Mouse (Mus musculus) heart, embryonic 16.5 days (tissue): ENCODE data around the gene Gm3233. TPM values are rescaled to one million over a fixed set of nuclear protein-coding genes. Genes with fewer than 3 reads are reported as not detected.
"Not testable (repeated sequence)": the region's sequence is repeated elsewhere in the genome, so short reads cannot be mapped to it uniquely, and the experiment has no call there.

Source experiments
- ATAC-seq: fragments of 200-750 bp; cut with Nextera tagmentation; replicated peaks from 2 replicates; pipeline ENCODE4 v1.8.0; 2017; ENCODE audit warnings: moderate number of reproducible peaks; ENCODE audit not compliant: insufficient read depth, low FRiP score; ENCODE audit errors: extremely low read depth
- H3K27ac ChIP-seq: fragments of 300-500 bp; sonication (generic); 2 replicates; pipeline ENCODE4 v1.5.1; 2014; ENCODE audit warnings: mild to moderate bottlenecking, low read length, control low read depth, moderate library complexity
- H3K27me3 ChIP-seq: fragments of 300-500 bp; sonication (generic); 2 replicates; pipeline ENCODE4 v1.6.1; 2014; ENCODE audit warnings: low read length, mixed read lengths; ENCODE audit not compliant: control insufficient read depth, insufficient read depth
- H3K36me3 ChIP-seq: fragments of 300-500 bp; sonication (generic); 2 replicates; pipeline ENCODE4 v1.6.1; 2014; ENCODE audit not compliant: control insufficient read depth, insufficient read depth
- H3K4me1 ChIP-seq: fragments of 300-500 bp; sonication (generic); 2 replicates; pipeline ENCODE4 v1.6.1; 2014; ENCODE audit warnings: low read length, mixed read lengths; ENCODE audit not compliant: control insufficient read depth, insufficient read depth
- H3K4me2 ChIP-seq: fragments of 300-500 bp; sonication (generic); 2 replicates; pipeline ENCODE4 v1.6.1; 2014; ENCODE audit warnings: low read depth, mild to moderate bottlenecking, control low read depth, low read length
- H3K4me3 ChIP-seq: fragments of 300-500 bp; sonication (generic); 2 replicates; pipeline ENCODE4 v1.5.1; 2014; ENCODE audit warnings: mild to moderate bottlenecking, control low read depth, low read length
- H3K9ac ChIP-seq: fragments of 300-500 bp; sonication (generic); 2 replicates; pipeline ENCODE4 v1.6.1; 2014; ENCODE audit warnings: low read length, control low read depth
- H3K9me3 ChIP-seq: fragments of 300-500 bp; sonication (generic); replicated peaks from 2 replicates; pipeline ENCODE4 v1.6.1; 2016; ENCODE audit warnings: low read length; ENCODE audit not compliant: control insufficient read depth
- WGBS: fragments of 180-500 bp; shearing (Covaris S2); extraction: QIAGEN DNeasy Blood & Tissue Kit; methylation state at CpG from one replicate; pipeline ENCODE4 v1.1.7; 2014; 5-methylcytosine and 5-hydroxymethylcytosine counted together
- polyA plus RNA-seq: library from polyadenylated mRNA; unstranded; fragments of >200 nt; fragmentation: Nextera tagmentation; extraction: Ambion mirVana; gene quantifications from 2 replicates; pipeline ENCODE4 v1.2.1, GENCODE M21; 2015

The Gm3233 gene
- polyA plus RNA-seq, 1 experiment from 2014 or later, result not detected

GRCm38 (mm10) chr10:77713734-77714133, 45.7 kb downstream of the Gm3233 start:
- Histone ChIP-seq H3K4me3 (no peak overlapping the region), H3K4me2 (no peak overlapping the region), H3K27ac (no peak overlapping the region), H3K9ac (no peak overlapping the region), H3K27me3 (no peaks in the 10 kb centered on the region), H3K36me3 (no peaks in the 10 kb centered on the region), H3K4me1 (no peaks in the 10 kb centered on the region), H3K9me3 (peaks cover 8% of the 10 kb centered on the region; the same call in 1 of the 2 replicates)
- 51% methylated on average over 4 of the region's 4 CpGs for WGBS
- ATAC-seq, result no peak

DNA sequence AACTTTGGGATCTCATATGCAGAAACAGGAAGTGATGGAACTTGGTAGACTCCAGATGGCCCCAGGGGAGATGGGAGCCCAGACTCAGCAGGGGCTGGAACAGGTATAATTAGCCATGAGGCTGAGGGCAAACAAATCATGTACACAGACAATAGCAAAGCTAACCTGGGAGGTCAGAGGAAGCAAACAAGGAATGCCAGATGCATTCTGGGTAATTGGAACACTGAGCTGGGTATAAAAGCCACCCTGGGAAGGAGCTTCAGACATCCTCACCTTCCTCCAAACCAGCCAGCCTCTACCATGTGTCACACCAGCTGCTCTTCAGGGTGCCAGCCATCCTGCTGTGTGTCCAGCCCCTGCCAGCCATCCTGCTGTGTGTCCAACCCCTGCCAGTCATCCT, 48.3 kb downstream of the Gm3233 start, which contains the start of gene Gm10024:
TSS of gene Gm10024 (plus strand) at position 301 of the 400 bp plus-strand sequence.
- not testable (repeated sequence) for H3K4me2 ChIP-seq, H3K27me3 ChIP-seq, H3K4me1 ChIP-seq, H3K9ac ChIP-seq, ATAC-seq, H3K27ac ChIP-seq, H3K36me3 ChIP-seq, H3K4me3 ChIP-seq
- H3K9me3 ChIP-seq, result peaks cover 12% of the 10 kb centered on the region

DNA sequence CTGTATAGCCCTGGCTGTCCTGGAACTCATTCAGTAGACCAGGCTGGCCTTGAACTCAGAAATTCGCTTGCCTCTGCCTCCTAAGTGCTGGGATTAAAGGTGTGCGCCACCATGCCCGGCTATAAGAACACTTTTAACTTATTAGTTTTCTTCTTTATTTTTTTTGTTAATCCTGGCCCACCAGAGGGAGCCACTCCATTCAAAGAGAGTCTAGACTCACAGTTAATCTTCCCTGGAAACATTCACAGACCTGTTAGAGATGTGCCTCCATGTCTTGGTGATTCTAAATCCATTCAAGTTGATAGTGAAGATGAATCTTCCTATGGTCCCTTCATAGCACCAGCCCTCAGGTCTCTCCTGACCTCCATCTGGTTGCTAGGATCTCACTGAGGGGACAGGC, 49.7 kb downstream of the Gm3233 start:
- H3K27me3 ChIP-seq, result no peaks in the 10 kb centered on the region
- no peak overlapping the region for H3K27ac ChIP-seq
- H3K4me2 ChIP-seq, result no peak overlapping the region
- H3K36me3 ChIP-seq, result no peaks in the 10 kb centered on the region
- WGBS, result 77% methylated on average over 3 of the region's 3 CpGs
- ATAC-seq, result no peak
- H3K4me1 ChIP-seq, result no peaks in the 10 kb centered on the region
- H3K4me3 ChIP-seq, result no peak overlapping the region
- H3K9ac ChIP-seq, result no peak overlapping the region
- peaks cover 14% of the 10 kb centered on the region for H3K9me3 ChIP-seq

Other genes starting within 250 kb of the Gm3233 start
- gene Fam207a, start 243.9 kb downstream of the Gm3233 start, polyA plus RNA-seq, result 23.2 and 24.5 TPM in 2 replicates
- gene Itgb2, start 229.4 kb downstream of the Gm3233 start, polyA plus RNA-seq, result 4.7 and 8.7 TPM in 2 replicates
- 127 and 132 TPM in 2 replicates for gene Pttg1ip, start 178.0 kb downstream of the Gm3233 start, polyA plus RNA-seq
- gene Sumo3, start 153.6 kb downstream of the Gm3233 start, polyA plus RNA-seq, result 157 and 170 TPM in 2 replicates
- gene Gm49325, start 153.5 kb downstream of the Gm3233 start, polyA plus RNA-seq, result 4.6 TPM in 1 of 2 replicates, not detected in the other
- gene Ube2g2, start 137.4 kb downstream of the Gm3233 start, polyA plus RNA-seq, result 85.4 and 91.0 TPM in 2 replicates
- gene Tspear, start 73.1 kb downstream of the Gm3233 start, polyA plus RNA-seq, result 0.10 and 0.28 TPM in 2 replicates
- not detected in 2 replicates for gene Gm19402, start 68.9 kb downstream of the Gm3233 start, polyA plus RNA-seq
- gene Gm9508, start 62.4 kb downstream of the Gm3233 start, polyA plus RNA-seq, result not detected in 2 replicates
- gene Gm10272, start 53.1 kb downstream of the Gm3233 start, polyA plus RNA-seq, result not detected in 2 replicates
- gene Gm10024, start 48.2 kb downstream of the Gm3233 start, polyA plus RNA-seq, result not detected in 2 replicates
- gene Gm10142, start 43.9 kb downstream of the Gm3233 start, polyA plus RNA-seq, result not detected in 2 replicates
- not detected in 2 replicates for gene Krtap12-1, start 39.1 kb downstream of the Gm3233 start, polyA plus RNA-seq
- gene Gm10100, start 33.2 kb downstream of the Gm3233 start, polyA plus RNA-seq, result not detected in 2 replicates
- not detected in 2 replicates for gene Gm18596, start 17.0 kb downstream of the Gm3233 start, polyA plus RNA-seq
- gene Gm9736, start 8.3 kb downstream of the Gm3233 start, polyA plus RNA-seq, result not detected in 2 replicates
- not detected in 2 replicates for gene Gm3238, start 11.6 kb upstream of the Gm3233 start, polyA plus RNA-seq
- not detected in 2 replicates for gene Gm7138, start 17.3 kb upstream of the Gm3233 start, polyA plus RNA-seq
- not detected in 2 replicates for gene Gm3250, start 22.9 kb upstream of the Gm3233 start, polyA plus RNA-seq
- gene Gm7137, start 28.5 kb upstream of the Gm3233 start, polyA plus RNA-seq, result not detected in 2 replicates
- gene Gm9639, start 35.4 kb upstream of the Gm3233 start, polyA plus RNA-seq, result not detected in 2 replicates
- gene Gm19668, start 39.5 kb upstream of the Gm3233 start, polyA plus RNA-seq, result not detected in 2 replicates
- gene Gm9507, start 52.2 kb upstream of the Gm3233 start, polyA plus RNA-seq, result not detected in 2 replicates
- gene Gm2696, start 55.0 kb upstream of the Gm3233 start, polyA plus RNA-seq, result not detected in 2 replicates
- not detected in 2 replicates for gene Krtap10-4, start 67.4 kb upstream of the Gm3233 start, polyA plus RNA-seq
- not detected in 2 replicates for gene Krtap10-10, start 76.3 kb upstream of the Gm3233 start, polyA plus RNA-seq
- not detected in 2 replicates for gene Gm36176, start 87.1 kb upstream of the Gm3233 start, polyA plus RNA-seq
- gene Gm10318, start 93.2 kb upstream of the Gm3233 start, polyA plus RNA-seq, result not detected in 2 replicates
- not detected in 2 replicates for gene Gm3285, start 102.3 kb upstream of the Gm3233 start, polyA plus RNA-seq
- 1.2 and 1.4 TPM in 2 replicates for gene Lrrc3, start 142.9 kb upstream of the Gm3233 start, polyA plus RNA-seq
- 2.6 and 3.4 TPM in 2 replicates for gene Trpm2, start 210.9 kb upstream of the Gm3233 start, polyA plus RNA-seq
- 19.4 and 20.9 TPM in 2 replicates for gene 1810043G02Rik, start 218.8 kb upstream of the Gm3233 start, polyA plus RNA-seq